Mouse (Mus musculus) liver, postnatal 0 days (tissue): ENCODE data around the gene Commd7.

Experiments
- CTCF ChIP-seq: sonication (generic); IDR thresholded peaks from 2 replicates; pipeline ENCODE4 v1.5.1; 2016; ENCODE audit warnings: antibody characterized with exemption, low read depth
- EP300 ChIP-seq: IDR thresholded peaks from 2 replicates; pipeline ENCODE4 v1.6.1; 2016; ENCODE audit warnings: antibody characterized with exemption, low read depth, mild to moderate bottlenecking

- TF ChIP-seq CTCF (no peak), EP300 (no peak)
Measured at GRCm38 (mm10) chr2:153616893-153617292, 15.7 kb downstream of the Commd7 start.
